Mouse (Mus musculus): ENCODE results near the gene Dysf. TPM values are rescaled to one million over a fixed set of nuclear protein-coding genes. Genes with fewer than 3 reads are reported as not detected.

Gene Dysf
- polyA plus RNA-seq, 1 experiment from 2014 or later, result 2.8 TPM

DNA sequence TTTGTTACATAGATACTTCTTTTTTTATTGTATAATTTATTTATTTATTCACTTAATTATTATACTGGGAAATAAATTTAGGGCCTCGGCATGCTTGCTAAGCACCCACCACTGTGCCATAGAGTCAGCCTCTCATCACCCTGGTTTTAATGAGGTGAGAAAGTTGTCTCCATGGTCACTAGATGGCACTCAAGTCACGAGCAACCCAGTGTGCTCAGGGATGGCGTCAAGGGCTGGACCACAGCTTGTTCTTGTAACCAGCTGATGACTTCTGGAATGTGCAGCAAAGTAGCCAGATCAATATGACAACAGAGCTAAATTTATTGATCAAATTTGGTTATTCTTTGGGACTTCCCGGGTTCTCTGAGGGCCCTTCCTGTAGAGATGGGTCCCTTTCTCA lies 85.1 kb downstream of the Dysf start:
- Histone ChIP-seq H3K4me1 (ENCODE audit: control insufficient read depth, low read depth, low read length) (no peaks in the 10 kb centered on the region), H3K36me3 (ENCODE audit: control insufficient read depth, insufficient read depth) (no peaks in the 10 kb centered on the region), H3K9ac (ENCODE audit: low read depth, low read length) (no peak overlapping the region), H3K27ac (ENCODE audit: low read length) (no peak overlapping the region), H3K4me2 (ENCODE audit: low read depth, low read length) (no peak overlapping the region), H3K9me3 (replicated peaks; ENCODE audit: control insufficient read depth, low read length) (no peaks in the 10 kb centered on the region), H3K4me3 (ENCODE audit: low read depth, low read length) (no peak overlapping the region), H3K27me3 (ENCODE audit: control insufficient read depth, insufficient read depth, low read depth, low read length) (no peaks in the 10 kb centered on the region)
- no peak for ATAC-seq (ENCODE audit: low read depth)
- WGBS (ENCODE audit: insufficient replicate concordance), result 23% methylated on average over 4 of the region's 4 CpGs

DNA sequence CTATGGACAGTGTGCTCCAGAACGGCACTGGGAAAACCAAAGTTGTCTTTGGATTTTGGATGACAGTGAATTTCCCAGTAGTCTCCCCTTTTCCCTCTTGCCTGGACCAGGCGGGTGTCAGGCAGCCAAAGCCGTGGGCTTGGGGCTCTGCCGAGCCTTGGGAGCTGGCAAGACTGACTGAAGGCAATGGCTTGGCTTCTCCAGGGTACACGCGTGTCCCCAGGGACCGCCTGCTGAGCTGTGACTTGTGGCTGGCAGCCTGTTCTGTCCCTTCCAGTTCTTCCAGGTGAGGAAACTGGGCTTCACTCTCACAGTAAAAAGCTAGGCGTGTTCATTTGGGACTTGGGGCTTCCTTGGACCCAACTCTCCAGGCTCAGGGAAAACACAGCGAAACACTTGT lies 86.1 kb downstream of the Dysf start:
- Histone ChIP-seq H3K4me3 (ENCODE audit: low read depth, low read length) (no peak overlapping the region), H3K27me3 (ENCODE audit: control insufficient read depth, insufficient read depth, low read depth, low read length) (no peaks in the 10 kb centered on the region), H3K4me2 (ENCODE audit: low read depth, low read length) (no peak overlapping the region), H3K9ac (ENCODE audit: low read depth, low read length) (no peak overlapping the region), H3K9me3 (replicated peaks; ENCODE audit: control insufficient read depth, low read length) (no peaks in the 10 kb centered on the region), H3K27ac (ENCODE audit: low read length) (no peak overlapping the region), H3K36me3 (ENCODE audit: control insufficient read depth, insufficient read depth) (no peaks in the 10 kb centered on the region), H3K4me1 (ENCODE audit: control insufficient read depth, low read depth, low read length) (no peaks in the 10 kb centered on the region)
- ATAC-seq (ENCODE audit: low read depth), result no peak
- WGBS (ENCODE audit: insufficient replicate concordance), result 71% methylated on average over 9 of the region's 9 CpGs

DNA sequence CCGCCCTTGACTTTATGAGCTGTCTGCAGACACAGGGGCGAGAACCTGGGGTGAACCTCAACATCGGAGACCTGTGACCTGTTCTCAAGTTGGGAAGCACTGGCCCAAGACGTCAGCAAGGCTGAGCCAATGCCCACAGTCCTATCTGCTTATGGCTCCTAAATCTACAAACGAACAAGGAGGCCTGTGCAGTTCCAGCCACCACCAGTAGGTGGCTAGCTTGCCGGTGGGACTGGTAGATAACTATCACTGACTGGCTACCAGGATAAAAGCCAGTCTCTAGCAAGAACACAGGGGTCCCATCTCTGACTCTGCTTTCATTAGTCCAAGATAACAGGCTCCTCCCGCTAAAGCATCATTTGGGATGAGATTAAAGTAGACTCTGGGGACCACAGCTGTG lies 86.6 kb downstream of the Dysf start:
- Histone ChIP-seq H3K9ac (ENCODE audit: low read depth, low read length) (no peak overlapping the region), H3K36me3 (ENCODE audit: control insufficient read depth, insufficient read depth) (no peaks in the 10 kb centered on the region), H3K27ac (ENCODE audit: low read length) (no peak overlapping the region), H3K4me3 (ENCODE audit: low read depth, low read length) (no peak overlapping the region), H3K4me2 (ENCODE audit: low read depth, low read length) (no peak overlapping the region), H3K4me1 (ENCODE audit: control insufficient read depth, low read depth, low read length) (no peaks in the 10 kb centered on the region), H3K9me3 (replicated peaks; ENCODE audit: control insufficient read depth, low read length) (no peaks in the 10 kb centered on the region), H3K27me3 (ENCODE audit: control insufficient read depth, insufficient read depth, low read depth, low read length) (no peaks in the 10 kb centered on the region)
- WGBS (ENCODE audit: insufficient replicate concordance), result 22% methylated on average over 7 of the region's 7 CpGs
- no peak for ATAC-seq (ENCODE audit: low read depth)

DNA sequence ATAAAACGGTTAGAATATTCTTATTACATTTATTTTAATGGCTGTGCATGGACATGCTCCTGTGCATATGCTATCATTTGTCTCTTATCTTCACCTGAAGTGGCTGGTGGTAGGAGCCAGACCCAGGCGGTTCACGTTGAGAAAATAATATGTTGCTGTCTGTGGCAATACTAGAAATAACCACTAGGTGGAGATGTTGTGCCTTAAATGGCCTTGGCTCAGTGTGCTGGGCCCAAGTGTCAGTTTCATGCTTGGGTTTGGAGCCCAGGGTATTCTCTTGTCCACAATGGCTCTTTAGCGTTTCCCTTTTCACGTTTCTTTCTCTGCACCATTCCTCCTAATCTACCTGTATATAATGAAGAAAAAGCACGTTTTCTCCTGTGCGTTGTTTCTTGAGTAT lies 87.5 kb downstream of the Dysf start:
- Histone ChIP-seq H3K4me1 (ENCODE audit: control insufficient read depth, low read depth, low read length) (no peaks in the 10 kb centered on the region), H3K27ac (ENCODE audit: low read length) (no peak overlapping the region), H3K4me3 (ENCODE audit: low read depth, low read length) (no peak overlapping the region), H3K27me3 (ENCODE audit: control insufficient read depth, insufficient read depth, low read depth, low read length) (no peaks in the 10 kb centered on the region), H3K4me2 (ENCODE audit: low read depth, low read length) (no peak overlapping the region), H3K36me3 (ENCODE audit: control insufficient read depth, insufficient read depth) (no peaks in the 10 kb centered on the region), H3K9me3 (replicated peaks; ENCODE audit: control insufficient read depth, low read length) (no peaks in the 10 kb centered on the region), H3K9ac (ENCODE audit: low read depth, low read length) (no peak overlapping the region)
- ATAC-seq (ENCODE audit: low read depth), result no peak
- whole genome bisulfite sequencing (ENCODE audit: insufficient replicate concordance), result 14% methylated on average over 7 of the region's 7 CpGs

DNA sequence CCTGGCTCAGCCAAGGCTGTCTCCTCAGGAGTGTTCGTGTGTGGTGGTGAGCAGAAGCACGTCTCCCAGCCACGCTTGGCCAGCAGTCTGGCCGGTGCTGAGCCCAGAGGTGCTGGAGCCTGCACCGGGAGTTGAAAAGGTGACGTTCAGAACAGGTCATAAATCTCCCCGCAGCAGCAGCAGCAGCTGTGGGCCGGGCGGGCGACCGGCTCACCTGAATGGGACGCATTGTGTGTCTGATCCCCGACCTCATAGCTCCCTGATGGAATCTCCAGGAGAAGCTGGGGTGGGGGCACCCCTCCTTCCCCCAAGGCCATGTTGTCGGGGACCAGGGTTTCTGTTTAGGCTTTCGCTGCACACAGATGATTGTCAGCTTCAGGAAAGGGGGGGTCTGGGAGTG lies 93.6 kb downstream of the Dysf start:
- peaks cover 18% of the 10 kb centered on the region for H3K27me3 ChIP-seq (ENCODE audit: control insufficient read depth, insufficient read depth, low read depth, low read length)
- ATAC-seq (ENCODE audit: low read depth), result no peak
- no peak overlapping the region for H3K4me3 ChIP-seq (ENCODE audit: low read depth, low read length)
- WGBS (ENCODE audit: insufficient replicate concordance), result 49% methylated on average over 15 of the region's 15 CpGs
- H3K36me3 ChIP-seq (ENCODE audit: control insufficient read depth, insufficient read depth), result no peaks in the 10 kb centered on the region
- H3K4me2 ChIP-seq (ENCODE audit: low read depth, low read length), result no peak overlapping the region
- no peaks in the 10 kb centered on the region for H3K4me1 ChIP-seq (ENCODE audit: control insufficient read depth, low read depth, low read length)
- no peak overlapping the region for H3K27ac ChIP-seq (ENCODE audit: low read length)
- H3K9me3 ChIP-seq (replicated peaks; ENCODE audit: control insufficient read depth, low read length), result no peaks in the 10 kb centered on the region
- no peak overlapping the region for H3K9ac ChIP-seq (ENCODE audit: low read depth, low read length)

GRCm38 (mm10) chr6:84105148-84106022 lies 97.0 kb downstream of the Dysf start:
- no peak overlapping the region for H3K27ac ChIP-seq (ENCODE audit: low read length)

GRCm38 (mm10) chr6:84106082-84106481 lies 97.7 kb downstream of the Dysf start:
- no peaks in the 10 kb centered on the region for H3K4me1 ChIP-seq (ENCODE audit: control insufficient read depth, low read depth, low read length)
- no peak overlapping the region for H3K4me2 ChIP-seq (ENCODE audit: low read depth, low read length)
- 26% methylated on average over 12 of the region's 12 CpGs for WGBS (ENCODE audit: insufficient replicate concordance)

More at GRCm38 (mm10) chr6:84105148-84106022, 97.0 kb downstream of the Dysf start:
- no peak overlapping the region for H3K9ac ChIP-seq (ENCODE audit: low read depth, low read length)
- H3K27me3 ChIP-seq (ENCODE audit: control insufficient read depth, insufficient read depth, low read depth, low read length), result peaks cover 18% of the 10 kb centered on the region
- no peaks in the 10 kb centered on the region for H3K9me3 ChIP-seq (replicated peaks; ENCODE audit: control insufficient read depth, low read length)
- no peaks in the 10 kb centered on the region for H3K36me3 ChIP-seq (ENCODE audit: control insufficient read depth, insufficient read depth)
- H3K4me3 ChIP-seq (ENCODE audit: low read depth, low read length), result no peak overlapping the region
- ATAC-seq (ENCODE audit: low read depth), result no peak
- H3K4me2 ChIP-seq (ENCODE audit: low read depth, low read length), result no peak overlapping the region
- no peaks in the 10 kb centered on the region for H3K4me1 ChIP-seq (ENCODE audit: control insufficient read depth, low read depth, low read length)
- WGBS (ENCODE audit: insufficient replicate concordance), result 10% methylated on average over 40 of the region's 40 CpGs

DNA sequence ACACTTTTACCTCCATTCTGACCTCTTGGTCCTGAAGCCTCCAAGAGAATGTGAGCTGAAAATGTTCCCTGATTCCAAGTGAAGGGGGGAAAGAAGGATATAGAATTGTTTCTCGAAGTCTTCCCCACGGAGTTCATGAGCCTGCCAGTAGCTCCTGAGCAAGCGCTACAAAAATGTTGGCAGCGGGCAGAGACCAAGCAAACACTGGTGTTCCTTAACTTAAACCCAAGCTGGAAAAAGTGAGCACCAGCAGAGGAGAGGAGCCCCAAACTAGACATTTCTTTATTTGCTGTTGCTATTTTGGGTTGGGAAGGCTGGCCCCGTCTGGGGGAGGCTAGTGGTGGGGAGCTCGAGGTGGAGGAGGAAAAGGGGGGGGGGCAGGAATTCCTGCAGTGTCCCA lies 102.0 kb downstream of the Dysf start:
- 46% methylated on average over 6 of the region's 6 CpGs for WGBS (ENCODE audit: insufficient replicate concordance)
- no peak overlapping the region for H3K4me3 ChIP-seq (ENCODE audit: low read depth, low read length)

More at GRCm38 (mm10) chr6:84106082-84106481, 97.7 kb downstream of the Dysf start:
- ATAC-seq (ENCODE audit: low read depth), result no peak
- no peak overlapping the region for H3K9ac ChIP-seq (ENCODE audit: low read depth, low read length)
- no peaks in the 10 kb centered on the region for H3K9me3 ChIP-seq (replicated peaks; ENCODE audit: control insufficient read depth, low read length)
- no peaks in the 10 kb centered on the region for H3K36me3 ChIP-seq (ENCODE audit: control insufficient read depth, insufficient read depth)
- no peak overlapping the region for H3K27ac ChIP-seq (ENCODE audit: low read length)
- H3K27me3 ChIP-seq (ENCODE audit: control insufficient read depth, insufficient read depth, low read depth, low read length), result peaks cover 18% of the 10 kb centered on the region
- H3K4me3 ChIP-seq (ENCODE audit: low read depth, low read length), result no peak overlapping the region

GRCm38 (mm10) chr6:84111106-84111505 lies 102.7 kb downstream of the Dysf start:
- no peak for ATAC-seq (ENCODE audit: low read depth)
- H3K4me2 ChIP-seq (ENCODE audit: low read depth, low read length), result no peak overlapping the region
- no peaks in the 10 kb centered on the region for H3K9me3 ChIP-seq (replicated peaks; ENCODE audit: control insufficient read depth, low read length)
- H3K4me1 ChIP-seq (ENCODE audit: control insufficient read depth, low read depth, low read length), result no peaks in the 10 kb centered on the region
- H3K4me3 ChIP-seq (ENCODE audit: low read depth, low read length), result no peak overlapping the region
- H3K27me3 ChIP-seq (ENCODE audit: control insufficient read depth, insufficient read depth, low read depth, low read length), result peaks cover 5% of the 10 kb centered on the region
- WGBS (ENCODE audit: insufficient replicate concordance), result 64% methylated on average over 11 of the region's 11 CpGs
- no peak overlapping the region for H3K9ac ChIP-seq (ENCODE audit: low read depth, low read length)
- H3K27ac ChIP-seq (ENCODE audit: low read length), result no peak overlapping the region
- no peaks in the 10 kb centered on the region for H3K36me3 ChIP-seq (ENCODE audit: control insufficient read depth, insufficient read depth)

More for the DNA sequence above, 102.0 kb downstream of the Dysf start:
- ATAC-seq (ENCODE audit: low read depth), result no peak
- Histone ChIP-seq H3K4me2 (ENCODE audit: low read depth, low read length) (no peak overlapping the region), H3K9ac (ENCODE audit: low read depth, low read length) (no peak overlapping the region), H3K36me3 (ENCODE audit: control insufficient read depth, insufficient read depth) (no peaks in the 10 kb centered on the region), H3K27ac (ENCODE audit: low read length) (no peak overlapping the region), H3K9me3 (replicated peaks; ENCODE audit: control insufficient read depth, low read length) (no peaks in the 10 kb centered on the region), H3K4me1 (ENCODE audit: control insufficient read depth, low read depth, low read length) (no peaks in the 10 kb centered on the region), H3K27me3 (ENCODE audit: control insufficient read depth, insufficient read depth, low read depth, low read length) (peaks cover 13% of the 10 kb centered on the region)
